Mouse (Mus musculus) adrenal gland, postnatal 10 days (tissue): ENCODE results near the gene Gipc2. TPM values are rescaled to one million over a fixed set of nuclear protein-coding genes. Genes with fewer than 3 reads are reported as not detected.

Source experiments
- DNase-seq: peaks from one replicate; pipeline ENCODE4 v3.0.0; 2021; ENCODE audit warnings: mixed read lengths
- total RNA-seq, 2 experiments: library from RNA; stranded (reverse); gene quantifications; 2 replicates each; pipeline ENCODE4 v1.2.3; 2021

Gene Gipc2
- total RNA-seq, 2 experiments from 2014 or later = 0.94 to 1.7 TPM

- DNase-seq = no peak
Measured at GRCm38 (mm10) chr3:152119987-152120386, 46.0 kb downstream of the Gipc2 start.

- no peak for DNase-seq
Measured at GRCm38 (mm10) chr3:152117941-152118340, 48.1 kb downstream of the Gipc2 start.

- DNase-seq = no peak
Measured at GRCm38 (mm10) chr3:152116140-152116539, 49.9 kb downstream of the Gipc2 start.

- DNase-seq = peak; percentile 93
Measured at GRCm38 (mm10) chr3:152114786-152115185, 51.2 kb downstream of the Gipc2 start.

- DNase-seq = no peak
Measured at GRCm38 (mm10) chr3:152114222-152114621, 51.8 kb downstream of the Gipc2 start.

- no peak for DNase-seq
Measured at GRCm38 (mm10) chr3:152113496-152113895, 52.5 kb downstream of the Gipc2 start.

GRCm38 (mm10) chr3:152112664-152113063 lies 53.4 kb downstream of the Gipc2 start:
- no peak for DNase-seq

GRCm38 (mm10) chr3:152111482-152111881 lies 54.5 kb downstream of the Gipc2 start:
- DNase-seq = no peak

GRCm38 (mm10) chr3:152111081-152111480 lies 54.9 kb downstream of the Gipc2 start:
- peak; percentile 86 for DNase-seq

- DNase-seq = no peak
Measured at GRCm38 (mm10) chr3:152109260-152109587, 56.8 kb downstream of the Gipc2 start.

GRCm38 (mm10) chr3:152108560-152109259 lies 57.3 kb downstream of the Gipc2 start:
- peak; percentile 27 for DNase-seq

GRCm38 (mm10) chr3:152108003-152108395 lies 58.0 kb downstream of the Gipc2 start:
- no peak for DNase-seq

GRCm38 (mm10) chr3:152107149-152108002 lies 58.7 kb downstream of the Gipc2 start:
- no peak for DNase-seq

GRCm38 (mm10) chr3:152106225-152107148 lies 59.5 kb downstream of the Gipc2 start:
- DNase-seq = no peak

- DNase-seq = peak; percentile 77
Measured at GRCm38 (mm10) chr3:152105341-152105740, 60.7 kb downstream of the Gipc2 start.

GRCm38 (mm10) chr3:152103381-152103780 lies 62.6 kb downstream of the Gipc2 start:
- DNase-seq = no peak

- no peak for DNase-seq
Measured at GRCm38 (mm10) chr3:152101459-152101858, 64.6 kb downstream of the Gipc2 start.

GRCm38 (mm10) chr3:152100119-152100818 lies 65.8 kb downstream of the Gipc2 start:
- no peak for DNase-seq

GRCm38 (mm10) chr3:152095030-152095429 lies 71.0 kb downstream of the Gipc2 start:
- DNase-seq = peak; percentile 27

- DNase-seq = no peak
Measured at GRCm38 (mm10) chr3:152092385-152093057, 73.5 kb downstream of the Gipc2 start.

GRCm38 (mm10) chr3:152089178-152089577 lies 76.9 kb downstream of the Gipc2 start:
- DNase-seq = peak; percentile 73
